Mouse (Mus musculus): ENCODE measurements at regions not wholly inside any gene's neighbourhood (a gene's known extent, or its start where the extent isn't known, plus 50 kb on each side); places are given as distances from the start of the nearest gene placed in this dataset.
"Not testable (repeated sequence)": the region's sequence is repeated elsewhere in the genome, so short reads cannot be mapped to it uniquely, and the experiment has no call there.

DNA sequence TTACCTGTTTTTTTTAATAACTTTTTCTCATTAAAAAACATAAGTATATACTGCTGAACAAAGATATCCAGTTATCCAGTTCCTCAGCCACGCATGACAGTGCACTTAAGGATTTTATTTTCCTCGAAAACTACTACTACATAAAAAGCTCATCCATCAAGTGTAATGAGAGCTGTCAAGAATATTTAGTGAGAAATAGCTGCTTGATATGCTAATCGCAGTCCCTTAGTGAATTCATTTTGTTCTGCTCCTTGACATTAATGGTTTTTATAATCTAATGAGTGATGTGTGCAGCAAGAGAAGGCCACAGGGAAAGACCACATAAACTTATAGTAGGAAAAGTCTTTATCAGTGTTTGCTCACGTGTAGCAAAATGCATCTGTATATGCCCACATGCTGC is 754.0 kb upstream of the Slc39a10 start:
- DNase-seq = no peak

DNA sequence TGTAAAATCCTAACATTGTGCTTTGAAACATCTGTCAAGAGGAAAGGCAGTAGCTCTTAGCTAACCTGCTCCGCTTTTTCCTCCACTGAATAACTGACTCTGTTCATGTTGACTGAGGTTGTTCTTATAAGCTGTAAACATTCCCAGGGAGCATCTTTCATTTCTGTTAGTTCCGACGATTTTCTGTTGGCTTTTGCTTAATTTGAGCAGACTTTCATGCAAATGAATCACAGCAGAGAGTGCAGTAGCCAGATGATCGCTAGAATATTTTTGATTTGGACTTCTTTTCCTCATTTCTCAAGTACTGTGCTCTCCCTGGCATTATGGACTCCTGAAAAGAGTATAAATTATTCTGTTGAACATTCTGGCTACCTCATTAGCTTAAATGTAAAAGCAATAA is 713.9 kb upstream of the Slc39a10 start:
- no peak for DNase-seq

DNA sequence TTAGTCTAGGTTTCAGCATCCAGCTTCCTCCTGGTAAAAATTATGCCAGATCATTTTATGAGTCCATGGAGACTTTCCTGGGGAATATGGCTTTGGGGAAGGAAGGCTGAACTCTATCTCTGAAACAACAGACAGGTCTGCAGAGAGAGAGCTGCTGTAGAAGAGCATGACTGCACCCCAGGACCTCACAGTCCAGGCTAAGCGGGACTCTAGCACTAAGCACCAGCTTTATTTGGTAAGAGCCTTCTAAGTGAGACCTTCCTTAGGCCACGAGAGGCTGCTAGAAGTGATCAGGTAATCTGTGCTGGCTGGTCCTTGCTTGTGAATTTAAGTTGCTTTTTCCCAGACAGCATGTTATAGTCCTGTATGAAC is 711.3 kb upstream of the Slc39a10 start:
- no peak for DNase-seq

DNA sequence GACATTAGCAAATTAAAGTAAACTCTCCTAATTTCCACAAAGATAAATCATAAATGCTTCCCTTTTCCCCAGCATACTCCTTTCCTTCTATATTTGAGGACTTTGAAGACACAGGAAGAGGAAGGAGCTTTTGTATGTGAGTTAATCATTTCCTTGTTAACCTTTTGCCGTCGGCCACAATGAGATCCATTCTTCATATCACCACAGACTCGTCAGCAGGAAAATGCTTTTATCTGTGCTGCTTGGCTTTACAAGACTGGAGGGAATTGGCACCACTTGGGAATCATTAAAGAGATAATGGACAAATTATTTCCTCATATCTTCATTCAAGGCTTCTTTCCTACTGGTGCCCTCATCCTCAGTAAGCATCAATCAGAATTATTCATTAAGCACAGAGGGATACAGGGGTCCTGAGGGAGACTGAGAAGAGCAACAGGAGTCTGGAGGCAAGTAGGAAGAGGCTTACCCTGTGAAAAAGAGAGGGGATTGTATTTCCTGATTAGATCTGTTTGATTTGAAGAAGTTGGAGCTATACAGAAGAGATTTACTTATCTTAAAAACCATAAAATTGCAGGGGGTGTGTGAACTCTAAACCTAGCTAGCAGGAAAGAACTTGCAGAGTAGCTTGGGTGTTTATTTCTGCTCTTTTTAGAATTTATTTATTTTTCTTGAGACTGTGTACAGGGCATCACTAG is 710.8 kb upstream of the Slc39a10 start:
- DNase-seq = no peak

DNA sequence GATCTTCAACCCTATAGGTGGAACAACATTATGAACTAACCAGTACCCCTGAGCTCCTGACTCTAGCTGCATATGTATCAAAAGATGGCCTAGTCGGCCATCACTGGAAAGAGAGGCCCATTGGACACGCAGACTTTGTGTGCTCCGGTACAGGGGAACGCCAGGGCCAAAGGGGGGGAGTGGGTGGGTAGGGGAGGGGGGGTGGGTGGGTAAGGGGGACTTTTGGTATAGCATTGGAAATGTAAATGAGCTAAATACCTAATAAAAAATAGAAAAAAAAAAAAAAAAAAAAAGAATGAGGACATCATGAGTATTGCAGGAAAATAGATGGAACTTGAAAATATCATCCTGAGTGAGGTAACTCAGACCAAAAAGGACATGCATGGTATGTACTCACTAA is 701.0 kb upstream of the Slc39a10 start:
- DNase-seq = not testable (repeated sequence)

DNA sequence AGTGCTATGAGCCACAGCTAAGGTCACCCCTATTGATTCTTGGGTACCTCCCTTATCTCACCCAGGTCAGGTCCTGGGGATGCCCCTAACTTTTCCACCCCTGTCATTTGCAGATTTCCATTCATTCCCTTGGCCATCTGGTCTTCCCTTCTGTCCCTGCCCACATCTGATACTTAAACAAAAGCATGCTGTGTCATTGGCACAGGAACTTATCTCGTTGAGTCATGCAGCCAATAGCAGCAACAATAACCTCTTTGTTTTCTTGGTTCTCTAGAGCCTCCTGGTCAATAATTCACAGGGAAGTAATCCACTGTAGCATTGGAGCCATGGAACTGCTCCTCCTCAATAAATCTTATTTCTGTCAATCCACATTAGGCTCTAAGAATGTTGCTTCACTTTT is 653.0 kb upstream of the Slc39a10 start:
- DNase-seq = no peak

DNA sequence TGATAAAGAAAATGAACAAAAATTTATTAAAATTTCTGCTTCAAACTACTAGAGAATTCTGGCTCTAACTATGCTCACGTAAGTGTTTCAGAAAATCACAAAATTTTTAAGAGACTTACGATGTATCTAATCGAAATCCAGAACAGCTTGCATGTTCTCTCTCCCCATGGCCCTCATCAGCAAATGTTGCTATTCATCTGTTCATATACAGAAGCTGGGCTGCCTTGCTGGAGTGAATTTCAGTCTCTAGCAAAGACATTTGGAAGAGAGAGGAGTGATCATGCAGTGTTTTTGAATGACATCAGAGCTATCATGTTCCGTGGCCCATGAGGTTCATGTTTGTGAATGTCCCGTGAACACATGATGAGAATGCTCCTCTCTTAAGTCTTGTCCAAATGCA is 618.8 kb upstream of the Slc39a10 start:
- DNase-seq = no peak

DNA sequence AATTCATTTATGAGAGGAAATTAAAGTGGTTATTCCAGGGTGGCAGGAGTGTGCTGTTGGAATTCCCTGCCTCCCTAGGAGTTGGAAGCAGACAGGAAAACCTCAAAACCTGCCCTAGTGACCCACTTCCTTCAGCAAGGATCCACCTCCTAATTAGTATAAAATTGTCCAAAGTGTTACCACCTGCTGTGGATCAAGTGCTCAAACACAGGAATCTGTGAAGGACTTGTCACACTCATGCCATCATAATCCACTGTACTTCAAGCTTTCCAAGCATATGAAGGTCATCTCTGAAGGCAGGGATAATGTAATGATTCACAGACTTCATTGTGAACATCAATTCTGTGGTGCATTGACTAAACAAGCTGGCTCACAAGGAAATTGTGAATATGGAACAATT is 615.1 kb upstream of the Slc39a10 start:
- DNase-seq = no peak

DNA sequence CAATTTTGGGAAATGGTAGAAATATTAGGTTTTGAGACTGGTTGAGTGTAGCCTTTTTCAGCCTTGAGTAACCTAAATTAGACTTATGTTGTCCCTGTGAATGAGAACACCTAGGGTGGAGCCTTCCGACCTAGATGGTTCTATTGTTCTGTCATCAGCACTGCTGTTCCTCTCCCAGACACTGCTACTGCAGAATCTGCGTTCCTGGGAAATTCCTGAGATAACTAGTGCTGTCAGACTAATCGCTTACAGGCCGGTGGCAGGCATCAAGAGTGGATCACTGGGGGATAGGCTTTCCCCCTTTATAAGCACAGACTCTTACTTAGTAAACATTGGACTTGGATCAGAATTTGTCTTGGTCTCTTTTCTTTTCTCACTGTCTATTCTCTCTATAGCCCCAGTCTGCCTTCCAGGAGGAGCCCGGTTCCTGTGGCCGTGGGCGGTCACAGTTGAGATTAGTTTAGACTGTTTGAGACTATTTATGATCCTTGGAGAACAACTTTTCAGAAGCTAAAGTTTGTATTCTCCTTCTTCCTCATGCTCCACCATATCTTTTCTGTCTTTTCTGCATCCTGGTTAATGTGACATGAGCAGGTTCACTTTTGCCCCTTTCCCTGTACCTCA is 596.0 kb upstream of the Slc39a10 start:
- no peak for DNase-seq

DNA sequence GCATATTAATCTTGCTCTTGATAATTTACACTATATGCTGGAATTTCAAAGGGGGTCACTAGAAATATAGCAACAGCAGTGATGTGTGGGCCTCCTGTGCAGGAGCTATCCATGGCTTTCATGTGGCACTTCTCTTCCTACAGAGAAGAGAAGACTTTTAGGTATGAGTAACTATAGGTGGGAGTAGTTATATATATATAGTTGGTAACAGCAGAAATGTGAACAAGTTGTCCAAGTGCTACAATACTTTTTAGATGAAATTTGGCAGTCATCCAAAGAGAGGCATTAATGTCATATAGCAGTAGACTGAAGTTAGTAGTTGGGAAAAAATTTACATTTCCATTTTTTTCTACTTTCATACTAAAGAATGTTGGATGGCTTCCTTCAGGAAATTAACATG is 593.4 kb upstream of the Slc39a10 start:
- no peak for DNase-seq

DNA sequence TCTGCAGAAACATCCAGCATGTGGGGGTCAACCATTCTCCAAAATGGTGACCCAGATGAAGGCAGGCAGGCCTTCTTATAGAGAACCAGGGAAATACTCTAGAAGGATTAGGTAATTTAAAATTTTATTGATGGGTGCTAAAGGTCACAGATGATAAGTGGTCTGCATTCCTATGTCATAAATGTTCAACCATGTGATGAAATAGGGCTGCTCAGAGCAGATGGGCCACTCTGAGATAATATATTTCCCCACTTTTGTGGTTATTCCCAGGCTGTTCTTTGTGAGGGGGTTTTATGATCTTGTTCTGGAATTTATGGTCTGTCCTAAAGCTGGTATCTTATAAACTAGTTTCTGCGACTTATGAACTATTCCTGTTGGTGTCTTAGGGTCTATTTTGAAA is 586.4 kb upstream of the Slc39a10 start:
- no peak for DNase-seq

DNA sequence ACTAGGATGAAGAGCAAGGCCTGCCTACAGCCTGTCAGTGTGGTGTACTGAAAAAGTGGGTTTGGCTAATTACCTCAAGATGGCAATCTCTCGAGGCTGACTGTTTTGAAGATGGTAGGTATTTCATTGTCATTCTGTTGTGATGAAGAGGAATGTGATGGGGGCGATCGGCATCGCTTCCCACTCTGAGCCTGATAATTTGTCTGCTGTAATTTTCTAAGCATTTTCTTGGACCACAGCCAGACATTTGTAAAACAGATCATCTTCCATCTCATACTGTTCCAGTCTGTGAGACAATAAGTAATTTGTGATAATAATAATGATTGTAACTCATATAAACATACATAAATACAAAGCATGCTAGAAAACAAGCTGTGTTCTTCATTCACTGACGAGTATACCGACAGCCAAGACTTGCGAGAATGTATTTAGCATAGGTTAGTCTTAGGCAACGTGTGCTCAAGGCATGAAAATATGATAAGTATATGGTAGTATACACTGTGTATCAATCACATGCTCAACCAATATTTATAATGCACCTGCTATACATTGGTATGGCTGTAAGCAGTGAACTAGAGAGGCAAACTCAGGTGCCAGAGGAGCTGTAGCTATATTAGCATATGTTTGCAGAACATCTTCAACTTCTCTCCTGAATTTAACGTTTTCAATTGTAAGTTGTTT is 574.1 kb upstream of the Slc39a10 start:
- no peak for DNase-seq

DNA sequence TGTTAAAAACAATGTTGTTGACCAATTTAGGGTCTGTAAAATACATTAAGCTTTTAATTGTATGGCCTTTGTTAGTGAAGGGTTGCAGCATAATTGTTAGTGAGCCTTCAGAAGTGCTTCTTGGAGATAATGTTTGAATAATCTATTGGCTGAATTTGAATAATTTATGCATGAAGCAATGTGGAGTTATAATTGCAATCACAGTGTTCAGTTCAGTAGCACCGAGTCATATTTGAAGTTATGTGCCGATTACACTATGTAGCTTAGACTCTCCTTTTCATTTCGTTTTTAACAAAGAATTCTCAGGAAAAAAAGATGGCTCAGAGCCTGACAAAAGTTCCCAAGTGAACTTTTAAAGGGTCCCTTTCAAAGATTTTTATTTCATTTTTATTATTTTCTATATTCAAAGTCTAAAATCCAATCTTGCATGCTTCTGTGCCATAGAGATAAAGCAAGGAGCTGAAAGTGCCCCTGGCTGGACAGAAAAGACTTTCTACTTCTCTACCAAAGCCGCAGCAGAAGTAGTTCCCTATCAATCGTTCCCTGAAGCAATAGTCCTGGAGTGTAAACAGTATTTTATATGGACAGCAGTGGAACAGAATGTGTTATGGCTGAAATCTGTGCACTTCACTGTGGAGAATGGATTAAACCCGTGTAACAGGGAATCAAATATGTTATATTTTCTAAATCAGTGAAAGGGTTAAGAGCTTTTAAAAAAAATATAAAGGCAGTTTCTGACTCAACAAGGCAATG is 556.3 kb upstream of the Slc39a10 start:
- DNase-seq = no peak

DNA sequence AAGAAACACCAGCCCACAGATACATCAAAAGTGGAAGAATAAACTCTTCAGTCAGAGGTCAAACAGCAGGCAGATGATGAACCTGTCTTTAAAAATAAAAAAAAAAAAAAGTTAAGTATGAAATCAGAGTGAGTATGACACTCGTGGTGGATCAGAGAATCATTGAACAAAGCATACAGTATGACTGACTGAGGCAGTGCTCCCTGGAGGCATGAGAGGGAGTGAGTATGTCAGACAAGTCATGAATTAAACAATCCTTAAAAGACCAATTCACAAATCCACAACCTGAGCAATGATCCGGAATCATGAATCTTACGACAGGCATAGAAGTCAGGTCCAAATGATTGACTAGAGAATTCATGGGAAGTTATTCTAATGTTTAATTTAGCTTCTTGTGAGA is 555.4 kb upstream of the Slc39a10 start:
- DNase-seq = no peak

DNA sequence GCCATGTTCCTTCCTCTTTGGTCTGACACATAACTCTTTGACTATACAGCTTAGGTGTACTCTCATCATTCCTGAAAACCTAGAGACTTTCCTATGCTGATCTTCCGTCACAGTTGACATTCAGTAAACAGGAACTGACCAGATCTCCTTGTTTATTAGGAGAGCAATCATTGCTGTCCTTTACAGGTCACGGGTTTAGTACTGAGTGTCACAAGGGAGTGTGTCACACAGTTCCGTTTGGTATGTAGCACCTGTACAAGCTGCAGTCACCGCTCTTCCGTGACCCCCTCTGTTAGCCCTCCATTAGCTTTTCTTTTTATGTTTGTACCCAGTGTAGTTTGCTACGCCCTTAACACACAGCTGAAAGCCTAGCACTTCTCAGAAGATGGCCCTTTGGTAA is 553.4 kb upstream of the Slc39a10 start:
- DNase-seq = no peak

DNA sequence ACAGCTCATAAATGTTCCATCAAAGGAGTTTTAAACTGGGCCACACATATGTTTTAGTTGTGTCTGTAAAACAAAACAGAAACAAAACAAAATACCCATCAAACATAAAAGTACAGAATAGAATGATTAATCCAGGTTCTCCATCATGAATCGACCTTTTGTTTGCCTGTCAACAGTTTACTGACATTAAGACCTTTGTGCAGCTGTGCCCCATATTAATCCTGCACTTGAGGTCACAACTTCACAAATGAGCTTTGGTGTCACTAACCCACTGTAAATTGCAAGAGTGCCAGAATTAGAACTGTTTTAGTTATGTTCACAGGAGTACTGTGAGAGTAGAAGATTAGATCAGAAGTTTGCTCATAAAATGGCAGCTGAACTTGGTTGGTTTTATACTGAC is 540.2 kb upstream of the Slc39a10 start:
- no peak for DNase-seq

DNA sequence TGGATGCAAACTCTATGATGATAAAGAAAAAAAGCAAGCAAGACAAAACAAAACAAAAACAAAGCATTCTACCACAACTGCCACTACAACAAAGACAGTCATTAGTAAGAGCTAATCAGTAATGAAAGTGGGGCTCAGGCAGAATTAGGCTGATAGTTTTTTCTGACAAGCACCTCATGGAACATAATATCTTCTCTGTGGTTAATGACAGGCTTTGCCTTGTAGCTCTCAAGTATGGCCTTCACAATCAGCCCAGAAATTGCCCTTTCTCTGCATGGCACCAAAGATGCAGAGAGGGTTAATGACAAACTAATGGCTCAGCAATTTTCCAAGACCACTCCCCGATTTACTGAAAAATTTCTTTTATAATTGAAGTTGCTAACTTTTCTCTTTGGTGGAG is 512.5 kb upstream of the Slc39a10 start:
- DNase-seq = no peak

DNA sequence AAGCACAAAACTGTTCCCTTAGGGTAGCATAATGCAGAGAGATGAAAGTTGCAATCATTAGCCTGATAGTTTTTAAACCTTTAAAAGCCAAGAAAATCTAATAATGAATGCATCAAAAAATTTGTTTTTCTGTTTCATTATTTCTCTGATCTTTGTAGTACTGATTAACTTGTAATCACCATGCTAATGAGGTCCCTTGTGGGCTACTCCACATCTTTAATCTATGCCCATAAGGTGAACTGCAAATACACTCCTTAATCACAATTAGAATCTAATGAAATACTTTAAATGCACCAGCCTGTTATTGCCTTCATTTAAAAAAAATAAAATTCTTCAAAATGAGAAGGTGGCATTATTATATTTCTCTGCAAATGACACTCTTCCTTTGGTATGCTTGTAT is 493.9 kb upstream of the Slc39a10 start:
- DNase-seq = no peak

DNA sequence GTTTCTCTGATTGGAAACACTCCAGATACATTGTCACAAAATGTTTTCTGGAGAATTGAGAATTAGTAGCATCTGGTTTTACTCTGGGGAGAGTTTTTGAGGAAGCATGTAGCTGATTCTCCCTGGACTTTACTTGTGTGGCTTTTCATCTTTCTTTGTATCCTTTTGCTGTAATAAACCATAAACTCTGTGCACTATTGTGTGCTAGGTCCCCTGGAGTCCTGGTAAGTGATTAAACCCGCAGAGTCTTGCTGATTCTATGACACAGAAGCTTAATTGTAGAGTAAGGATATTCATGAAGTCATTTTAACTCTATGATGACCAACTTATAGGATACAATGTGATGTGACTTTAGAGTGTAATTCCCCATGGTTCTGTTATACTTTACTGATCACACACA is 486.1 kb upstream of the Slc39a10 start:
- DNase-seq = no peak

DNA sequence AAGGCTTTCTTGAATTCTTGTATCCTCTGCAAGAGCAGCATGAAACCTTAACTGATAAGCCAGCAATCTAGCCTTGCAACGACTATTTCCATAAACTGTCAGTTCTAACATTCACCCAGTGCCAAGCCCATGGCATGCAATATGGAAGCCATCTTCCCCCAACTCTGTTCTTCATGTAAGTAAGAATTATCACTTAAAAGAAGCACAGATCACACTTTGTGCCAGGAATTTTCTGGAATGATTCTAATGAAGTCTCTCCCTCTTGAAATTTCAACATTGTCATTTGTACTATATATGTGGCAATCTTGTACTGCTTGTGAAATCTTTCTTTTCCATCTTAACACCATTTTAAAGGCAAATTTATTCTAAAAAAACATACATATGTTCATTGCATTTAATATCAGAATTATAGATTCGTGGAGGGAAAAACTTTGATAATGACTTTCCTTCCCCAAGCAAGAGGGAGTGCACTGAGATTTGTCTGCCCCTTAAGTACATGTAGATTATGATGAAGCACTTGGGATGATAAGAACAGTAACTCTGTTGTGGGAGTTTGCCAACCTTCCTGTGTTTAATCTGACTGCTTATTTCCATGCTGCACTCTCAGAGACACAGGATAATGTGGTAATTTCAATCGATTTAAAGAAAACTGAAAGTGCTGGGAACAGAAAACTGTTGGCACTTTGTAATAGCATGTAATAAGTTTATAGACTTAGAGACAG is 447.2 kb upstream of the Slc39a10 start:
- DNase-seq = no peak

DNA sequence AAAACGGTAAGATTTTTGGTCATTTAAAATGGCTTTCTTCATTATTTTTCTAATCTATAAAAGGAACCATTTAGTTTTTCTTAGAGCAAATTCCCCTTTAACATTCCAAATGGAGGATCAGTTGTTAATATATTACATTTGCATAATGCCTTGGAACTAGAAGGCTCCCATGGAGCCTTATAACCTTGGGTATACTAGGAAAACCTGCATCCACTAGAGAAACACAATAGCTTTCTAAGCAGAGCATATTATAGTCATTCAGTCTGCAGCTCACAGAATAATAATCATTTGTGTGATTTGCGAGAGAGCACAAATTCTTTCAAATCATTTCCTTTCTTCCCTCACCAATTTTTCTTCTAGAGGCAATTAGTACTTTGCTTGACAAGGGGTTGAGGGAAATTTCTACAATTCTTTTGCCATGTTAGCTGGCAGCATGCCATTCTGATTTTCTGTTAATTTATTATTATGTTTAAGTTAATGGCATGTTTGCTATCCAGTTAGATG is 418.0 kb upstream of the Slc39a10 start:
- DNase-seq = no peak

DNA sequence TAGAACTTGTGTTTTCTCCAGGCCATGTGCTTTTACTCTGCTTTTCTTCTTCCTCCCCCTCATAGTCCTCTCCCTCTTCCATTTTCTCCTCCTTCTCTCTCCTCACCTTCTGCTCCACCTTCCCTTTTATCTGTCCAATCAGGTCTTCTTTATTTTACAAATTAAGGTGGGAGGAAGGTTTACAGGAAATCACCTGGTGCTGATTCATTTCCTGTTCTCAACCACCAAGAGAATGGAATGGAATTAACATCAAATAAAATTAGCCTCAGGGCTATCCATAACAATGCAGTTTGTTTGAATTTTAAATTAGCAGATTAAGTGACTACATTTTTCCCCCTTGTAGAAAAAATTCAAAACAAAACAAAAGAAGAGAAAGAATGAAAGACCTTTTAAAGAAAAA is 414.3 kb upstream of the Slc39a10 start:
- no peak for DNase-seq

DNA sequence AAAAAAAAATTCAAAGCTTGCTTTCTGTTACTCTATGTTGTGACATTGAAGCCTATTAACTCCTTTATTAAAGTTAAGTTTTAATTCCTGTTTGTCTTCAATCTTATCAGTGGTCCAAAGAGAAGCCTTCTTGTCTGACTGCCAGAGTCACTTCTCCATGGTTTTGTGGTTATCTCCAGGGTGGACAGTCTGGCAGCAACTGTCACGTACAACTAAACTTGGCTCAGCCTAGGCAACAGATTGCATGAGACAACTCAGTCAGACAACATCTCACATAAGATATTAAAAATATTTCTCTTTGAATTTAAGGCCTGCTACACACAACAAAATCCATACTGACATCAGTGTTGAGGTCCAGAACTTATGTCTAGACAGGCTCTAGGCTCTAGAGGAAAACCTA is 406.7 kb upstream of the Slc39a10 start:
- DNase-seq = no peak

Data from kidney, postnatal 4 days (tissue).